Mouse (Mus musculus) embryonic fibroblast, embryonic 13.5 days (primary cell): ENCODE data around the gene Ier2.

Experiments
- CTCF ChIP-seq: IDR thresholded peaks from 2 replicates; pipeline ENCODE4 v1.5.1; 2011; ENCODE audit warnings: mild to moderate bottlenecking, control low read depth, low read length, moderate library complexity, borderline replicate concordance; ENCODE audit not compliant: insufficient read depth
- POLR2A ChIP-seq: IDR thresholded peaks from 2 replicates; pipeline ENCODE4 v1.6.1; 2011; ENCODE audit warnings: low read depth, mild to moderate bottlenecking, control low read depth, low read length, moderate library complexity

DNA sequence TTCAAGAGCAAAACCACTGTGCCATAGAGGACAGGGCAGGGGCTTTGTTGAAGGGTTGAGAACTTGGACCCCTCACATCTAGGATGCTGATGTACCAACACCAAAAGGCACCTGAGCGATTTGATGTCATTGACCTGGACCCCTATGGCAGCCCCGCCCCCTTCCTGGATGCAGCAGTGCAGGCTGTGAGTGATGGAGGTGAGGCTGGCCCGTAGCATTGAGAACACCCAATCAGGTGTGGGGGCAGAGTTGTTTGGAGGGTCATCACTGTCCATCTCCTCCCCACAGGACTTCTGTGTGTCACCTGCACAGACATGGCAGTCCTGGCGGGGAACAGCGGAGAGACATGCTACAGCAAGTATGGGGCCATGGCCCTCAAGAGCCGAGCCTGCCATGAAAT is 32.5 kb upstream of the Ier2 start:
- TF ChIP-seq CTCF = no peak
- TF ChIP-seq POLR2A = no peak
